Comparison of ENCODE assay signal across 8 mouse cellular contexts in genomic region chr3:108146671-108147070, GRCm38 (mm10). TPM values are rescaled to one million over a fixed set of nuclear protein-coding genes. Genes with fewer than 3 reads are reported as not detected.
DNase-seq lines count a peak whose midpoint lies in the region; ATAC-seq lines count a peak whose summit lies in the region.

No protein-coding gene starts in this region.

- peak overlapping the region; percentile 77 for H3K4me2 ChIP-seq in heart, embryonic 11.5 days
- peak overlapping the region; percentile 72 for H3K4me2 ChIP-seq in forebrain, embryonic 13.5 days
- peak overlapping the region; percentile 92 for H3K4me2 ChIP-seq in liver, embryonic 13.5 days

- peak overlapping the region; percentile 90 for H3K9ac ChIP-seq in heart, embryonic 11.5 days (ENCODE audit: low read depth, low read length)
- peak overlapping the region; percentile 93 for H3K9ac ChIP-seq in forebrain, embryonic 13.5 days
- peak overlapping the region; percentile 98 for H3K9ac ChIP-seq in liver, embryonic 13.5 days

- no peak for ATAC-seq in heart, embryonic 11.5 days (replicated peaks; ENCODE audit: insufficient number of reproducible peaks, low FRiP score, low TSS enrichment)
- no peak for ATAC-seq in forebrain, embryonic 13.5 days
- no peak for ATAC-seq in liver, embryonic 13.5 days (ENCODE audit: low read depth)

- no peaks in the 10 kb centered on the region for H3K36me3 ChIP-seq in heart, embryonic 11.5 days (ENCODE audit: control insufficient read depth, insufficient read depth, low read length)
- no peaks in the 10 kb centered on the region for H3K36me3 ChIP-seq in forebrain, embryonic 13.5 days (ENCODE audit: poor library complexity, severe bottlenecking)
- peaks cover 5% of the 10 kb centered on the region; the same call in 1 of the 2 replicates for H3K36me3 ChIP-seq in liver, embryonic 13.5 days

- WGBS in heart, embryonic 11.5 days (ENCODE audit: insufficient replicate concordance) = 50% methylated on average over 5 of the region's 5 CpGs
- 59% methylated on average over 5 of the region's 5 CpGs for WGBS in forebrain, embryonic 13.5 days
- 31% methylated on average over 5 of the region's 5 CpGs for WGBS in liver, embryonic 13.5 days (ENCODE audit: insufficient replicate concordance)

- H3K27me3 ChIP-seq in heart, embryonic 11.5 days (ENCODE audit: control insufficient read depth, insufficient read depth, low read length) = no peaks in the 10 kb centered on the region
- H3K27me3 ChIP-seq in forebrain, embryonic 13.5 days = no peaks in the 10 kb centered on the region
- H3K27me3 ChIP-seq in liver, embryonic 13.5 days = no peaks in the 10 kb centered on the region

- H3K4me1 ChIP-seq in heart, embryonic 11.5 days (ENCODE audit: control insufficient read depth, insufficient read depth, low read length) = peaks cover 11% of the 10 kb centered on the region
- peaks cover 35% of the 10 kb centered on the region for H3K4me1 ChIP-seq in forebrain, embryonic 13.5 days
- H3K4me1 ChIP-seq in liver, embryonic 13.5 days (replicated peaks) = peaks cover 48% of the 10 kb centered on the region

- no peak for DNase-seq in heart, postnatal 10 days
- DNase-seq in A20 (ENCODE audit: low read depth, low spot score) = peak; percentile 30
- no peak for DNase-seq in liver, embryonic 13.5 days
- DNase-seq in cerebellum, postnatal 10 days = no peak
- no peak for DNase-seq in ovary, postnatal 14 days (ENCODE audit: low spot score)
- DNase-seq in gastrocnemius, postnatal 14 days = no peak

- no peaks in the 10 kb centered on the region for H3K9me3 ChIP-seq in heart, embryonic 11.5 days (replicated peaks; ENCODE audit: control insufficient read depth, low read length)
- H3K9me3 ChIP-seq in forebrain, embryonic 13.5 days (replicated peaks) = no peaks in the 10 kb centered on the region
- H3K9me3 ChIP-seq in liver, embryonic 13.5 days (replicated peaks) = no peaks in the 10 kb centered on the region

- H3K27ac ChIP-seq in heart, embryonic 11.5 days (ENCODE audit: low read depth, low read length) = no peak overlapping the region
- peak overlapping the region; percentile 91; the same call in 1 of the 2 replicates for H3K27ac ChIP-seq in forebrain, embryonic 13.5 days
- H3K27ac ChIP-seq in liver, embryonic 13.5 days = peak overlapping the region; percentile 98

- H3K4me3 ChIP-seq in heart, embryonic 11.5 days (ENCODE audit: low read depth, low read length) = peak overlapping the region; percentile 86
- peak overlapping the region; percentile 96 for H3K4me3 ChIP-seq in forebrain, embryonic 13.5 days
- H3K4me3 ChIP-seq in liver, embryonic 13.5 days (replicated peaks) = peak overlapping the region; percentile 100

- intact Hi-C loops in heart, postnatal 10 days (cut with DNase I) = loop anchor here (5.0 to 10.0 kb wide), 3 partner anchors 194 to 392 kb away; partner anchors contain the start of gene Gstm7
- intact Hi-C loops in gastrocnemius, postnatal 14 days (cut with DNase I; ENCODE audit: low total_unique reads) = loop anchor here (1.0 kb wide), 1 partner anchor 76 kb away; no protein-coding TSS in a partner anchor

RNA-seq across cellular contexts. Expression of gene Gnai3, which starts 0.7 kb away (rescaled TPM):
- polyA plus RNA-seq in heart, embryonic 11.5 days (2014; fragmentation: Nextera tagmentation; extraction: Ambion mirVana) = 91.3 and 102 TPM in 2 replicates
- total RNA-seq in heart, postnatal 10 days (2021) = 10 to 100 TPM; 35.1 to 37.9 TPM
- polyA plus RNA-seq in forebrain, embryonic 13.5 days (2015; fragmentation: Nextera tagmentation; extraction: Ambion mirVana) = 173 and 180 TPM in 2 replicates
- 67.8 and 83.4 TPM in 2 replicates for polyA plus RNA-seq in liver, embryonic 13.5 days (2015; fragmentation: Nextera tagmentation; extraction: Ambion mirVana)
- 10 to 100 TPM; 17.7 to 22.6 TPM for total RNA-seq in gastrocnemius, postnatal 14 days (2021)

RNA-seq across cellular contexts. Expression of gene Gpr61, which starts 8.0 kb away (rescaled TPM):
- 0.13 and 0.16 TPM in 2 replicates for polyA plus RNA-seq in heart, embryonic 11.5 days (2014; fragmentation: Nextera tagmentation; extraction: Ambion mirVana)
- total RNA-seq in heart, postnatal 10 days (2021) = not detected
- polyA plus RNA-seq in forebrain, embryonic 13.5 days (2015; fragmentation: Nextera tagmentation; extraction: Ambion mirVana) = 0.98 and 1.0 TPM in 2 replicates
- not detected in 2 replicates for polyA plus RNA-seq in liver, embryonic 13.5 days (2015; fragmentation: Nextera tagmentation; extraction: Ambion mirVana)
- under 1 TPM in 1 of 2 experiments, not detected in 1; 0.18 TPM for total RNA-seq in gastrocnemius, postnatal 14 days (2021)

RNA-seq across cellular contexts. Expression of gene Amigo1, which starts 39.5 kb away (rescaled TPM):
- polyA plus RNA-seq in heart, embryonic 11.5 days (2014; fragmentation: Nextera tagmentation; extraction: Ambion mirVana) = 1.3 and 1.9 TPM in 2 replicates
- 10 to 100 TPM in 1 of 2 experiments, 1 to 10 TPM in 1; 6.9 to 11.8 TPM for total RNA-seq in heart, postnatal 10 days (2021)
- 6.4 and 8.1 TPM in 2 replicates for polyA plus RNA-seq in forebrain, embryonic 13.5 days (2015; fragmentation: Nextera tagmentation; extraction: Ambion mirVana)
- polyA plus RNA-seq in liver, embryonic 13.5 days (2015; fragmentation: Nextera tagmentation; extraction: Ambion mirVana) = 0.35 and 0.51 TPM in 2 replicates
- total RNA-seq in gastrocnemius, postnatal 14 days (2021) = 10 to 100 TPM; 23.9 to 31.1 TPM

RNA-seq across cellular contexts. Expression of gene Gnat2, which starts 54.1 kb away (rescaled TPM):
- 1.1 and 1.3 TPM in 2 replicates for polyA plus RNA-seq in heart, embryonic 11.5 days (2014; fragmentation: Nextera tagmentation; extraction: Ambion mirVana)
- total RNA-seq in heart, postnatal 10 days (2021) = under 1 TPM in 1 of 2 experiments, not detected in 1; 0.38 TPM
- 0.44 and 0.57 TPM in 2 replicates for polyA plus RNA-seq in forebrain, embryonic 13.5 days (2015; fragmentation: Nextera tagmentation; extraction: Ambion mirVana)
- 2.6 and 3.1 TPM in 2 replicates for polyA plus RNA-seq in liver, embryonic 13.5 days (2015; fragmentation: Nextera tagmentation; extraction: Ambion mirVana)
- total RNA-seq in gastrocnemius, postnatal 14 days (2021) = under 1 TPM in 1 of 2 experiments, not detected in 1; 0.23 TPM

RNA-seq across cellular contexts. Expression of gene Cyb561d1, which starts 54.3 kb away (rescaled TPM):
- 1.7 and 2.0 TPM in 2 replicates for polyA plus RNA-seq in heart, embryonic 11.5 days (2014; fragmentation: Nextera tagmentation; extraction: Ambion mirVana)
- 1 to 10 TPM; 5.7 to 6.2 TPM for total RNA-seq in heart, postnatal 10 days (2021)
- polyA plus RNA-seq in forebrain, embryonic 13.5 days (2015; fragmentation: Nextera tagmentation; extraction: Ambion mirVana) = 3.6 and 4.7 TPM in 2 replicates
- 1.7 and 2.0 TPM in 2 replicates for polyA plus RNA-seq in liver, embryonic 13.5 days (2015; fragmentation: Nextera tagmentation; extraction: Ambion mirVana)
- total RNA-seq in gastrocnemius, postnatal 14 days (2021) = 1 to 10 TPM; 2.3 to 2.9 TPM
